Mouse (Mus musculus): ENCODE results near the gene Lad1. TPM values are rescaled to one million over a fixed set of nuclear protein-coding genes. Genes with fewer than 3 reads are reported as not detected.

Gene Lad1
- polyA plus RNA-seq, 1 experiment from 2014 or later = 0.78 TPM

DNA sequence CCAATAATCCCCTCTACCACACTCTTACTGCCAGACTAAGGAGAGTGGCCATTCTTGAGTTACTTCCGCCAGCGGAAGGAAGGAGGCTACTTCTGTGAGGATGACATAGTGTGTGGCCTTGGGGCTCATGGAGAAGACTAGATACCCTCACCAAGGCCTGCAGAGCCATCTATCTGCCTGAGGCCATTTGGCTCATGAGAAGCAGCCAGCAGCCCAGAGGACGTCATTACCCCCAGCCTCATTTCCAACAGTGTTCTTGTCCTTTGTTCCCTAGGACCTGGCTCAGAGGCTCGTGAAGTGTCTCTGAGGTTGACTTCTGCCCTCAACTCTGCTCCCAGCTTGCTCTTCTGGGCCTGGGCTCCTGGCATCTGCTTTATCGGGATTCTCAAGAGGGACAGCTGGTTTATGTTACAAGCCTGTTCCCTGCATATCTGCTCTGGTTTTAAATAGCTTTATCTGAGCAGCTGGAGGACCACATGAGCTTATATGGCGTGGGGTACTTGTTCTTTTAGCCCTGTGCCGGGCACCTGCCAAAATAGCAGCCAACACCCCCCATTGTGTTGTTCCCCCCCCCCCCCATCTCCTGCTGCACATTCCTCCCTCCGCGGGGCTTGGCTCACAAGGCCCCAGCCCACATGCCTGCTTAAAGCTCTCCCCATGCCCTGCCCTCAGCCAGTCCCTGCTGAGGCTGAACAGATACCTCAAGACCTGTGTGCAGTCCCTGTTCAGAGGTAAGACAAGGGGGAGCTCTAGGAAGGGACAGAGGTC lies 17.5 kb downstream of the Lad1 start, which contains the start of gene Tnnt2:
Gene Tnnt2 (plus strand): TSS at position 639 of the 768 bp plus-strand sequence.
- no peak for ATAC-seq (ENCODE audit: low FRiP score, low read depth)
- WGBS = 57% methylated on average over 9 of the region's 9 CpGs
- H3K9me3 ChIP-seq = no peaks in the 10 kb centered on the region
- H3K4me3 ChIP-seq = no peak within 1 kb of the TSS
- H3K27ac ChIP-seq (replicated peaks) = no peak within 1 kb of the TSS
- no peaks in the 10 kb centered on the region for H3K4me1 ChIP-seq (replicated peaks)
- H3K36me3 ChIP-seq = no peaks in the 10 kb centered on the region
- no peak within 1 kb of the TSS for H3K9ac ChIP-seq
- no peak within 1 kb of the TSS for H3K4me2 ChIP-seq
- H3K27me3 ChIP-seq = no peaks in the 10 kb centered on the region

DNA sequence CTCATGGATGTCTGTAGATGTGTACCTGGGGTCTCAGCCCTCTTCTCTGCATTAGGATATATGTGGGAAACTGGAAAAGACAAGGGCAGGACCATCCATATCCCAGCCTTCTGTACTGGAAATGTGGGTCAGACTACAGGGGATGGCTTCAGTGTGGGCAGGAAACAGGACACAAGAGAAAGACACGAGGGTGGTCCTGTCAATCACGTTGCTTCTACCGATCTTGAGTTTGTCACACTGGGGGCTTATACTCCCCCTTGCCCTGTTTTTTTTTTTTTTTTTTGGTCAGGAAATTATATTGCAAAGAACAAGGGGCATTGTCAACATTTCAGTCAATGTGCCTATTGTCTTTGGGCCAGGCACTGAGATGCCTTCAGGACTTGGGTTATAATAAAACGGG lies 20.2 kb downstream of the Lad1 start:
- H3K36me3 ChIP-seq = no peaks in the 10 kb centered on the region
- no peak overlapping the region for H3K9ac ChIP-seq
- WGBS = 65% methylated on average over 4 of the region's 4 CpGs
- no peaks in the 10 kb centered on the region for H3K27me3 ChIP-seq
- no peak overlapping the region for H3K27ac ChIP-seq (replicated peaks)
- H3K4me1 ChIP-seq (replicated peaks) = no peaks in the 10 kb centered on the region
- H3K9me3 ChIP-seq = no peaks in the 10 kb centered on the region
- no peak overlapping the region for H3K4me3 ChIP-seq
- ATAC-seq (ENCODE audit: low FRiP score, low read depth) = no peak
- no peak overlapping the region for H3K4me2 ChIP-seq

DNA sequence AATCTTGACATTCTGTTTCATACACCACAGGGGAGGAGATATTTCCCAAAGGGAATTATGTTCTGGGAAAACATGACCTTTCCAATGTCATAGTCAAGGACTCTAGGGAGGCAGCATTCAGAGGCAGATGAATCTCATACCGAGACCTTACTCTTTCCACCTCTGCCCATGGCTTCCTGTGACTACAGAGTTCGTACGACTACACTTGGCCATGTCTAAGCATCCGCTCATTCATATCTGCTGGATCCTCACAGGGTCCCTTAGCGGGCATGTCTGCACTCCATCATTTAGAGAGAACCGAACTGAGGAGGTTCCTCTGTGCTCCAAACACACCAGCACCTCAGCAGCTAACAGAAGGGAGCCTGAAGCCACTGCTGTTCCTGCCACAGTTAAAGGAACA lies 20.7 kb downstream of the Lad1 start:
- H3K27me3 ChIP-seq = no peaks in the 10 kb centered on the region
- no peak overlapping the region for H3K4me2 ChIP-seq
- no peak overlapping the region for H3K9ac ChIP-seq
- no peaks in the 10 kb centered on the region for H3K9me3 ChIP-seq
- no peaks in the 10 kb centered on the region for H3K4me1 ChIP-seq (replicated peaks)
- ATAC-seq (ENCODE audit: low FRiP score, low read depth) = no peak
- no peak overlapping the region for H3K27ac ChIP-seq (replicated peaks)
- 89% methylated on average over 6 of the region's 6 CpGs for WGBS
- no peak overlapping the region for H3K4me3 ChIP-seq
- no peaks in the 10 kb centered on the region for H3K36me3 ChIP-seq

DNA sequence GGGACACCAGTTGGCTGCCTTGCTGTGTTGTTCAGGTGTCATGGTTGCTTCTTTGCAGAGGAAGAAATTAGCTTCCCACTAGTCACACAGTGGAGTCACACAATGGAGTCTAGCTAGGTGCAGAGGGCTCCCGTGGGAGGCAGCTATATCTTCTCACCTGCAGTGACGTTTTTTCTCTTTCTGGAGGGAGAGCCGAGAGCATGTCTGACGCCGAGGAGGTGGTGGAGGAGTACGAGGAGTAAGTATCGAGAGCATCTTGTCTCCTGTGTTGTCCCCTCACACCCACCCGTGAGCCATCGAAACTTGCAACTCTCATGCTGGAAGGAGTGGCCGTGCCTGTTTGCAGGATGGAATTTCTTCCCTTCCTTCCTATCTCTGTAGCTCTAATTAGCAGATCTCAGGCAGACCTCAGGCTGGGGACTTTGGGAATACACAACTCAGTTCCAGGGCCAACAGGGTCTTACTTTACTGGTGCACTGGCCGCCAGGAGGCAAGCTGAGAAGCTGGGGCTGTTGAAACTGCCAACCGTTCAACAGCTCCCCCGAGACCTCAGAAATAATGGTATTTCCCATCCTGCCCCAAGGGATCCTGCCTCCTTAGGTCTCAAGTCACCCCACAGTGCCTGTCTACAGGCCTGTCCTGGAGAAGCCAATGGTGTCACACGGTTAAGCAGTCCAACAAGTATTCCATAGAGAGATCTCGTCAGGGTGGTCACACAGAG lies 22.4 kb downstream of the Lad1 start:
- H3K9ac ChIP-seq = no peak overlapping the region
- no peaks in the 10 kb centered on the region for H3K27me3 ChIP-seq
- no peaks in the 10 kb centered on the region for H3K36me3 ChIP-seq
- H3K9me3 ChIP-seq = no peaks in the 10 kb centered on the region
- no peak for ATAC-seq (ENCODE audit: low FRiP score, low read depth)
- H3K4me3 ChIP-seq = no peak overlapping the region
- no peaks in the 10 kb centered on the region for H3K4me1 ChIP-seq (replicated peaks)
- 77% methylated on average over 15 of the region's 15 CpGs for WGBS
- H3K27ac ChIP-seq (replicated peaks) = no peak overlapping the region
- H3K4me2 ChIP-seq = no peak overlapping the region

GRCm38 (mm10) chr1:135843519-135844262 lies 25.3 kb downstream of the Lad1 start:
- ATAC-seq (ENCODE audit: low FRiP score, low read depth) = no peak
- 90% methylated on average over 10 of the region's 10 CpGs for WGBS
- Histone ChIP-seq H3K27ac (replicated peaks) (no peak overlapping the region), H3K4me1 (replicated peaks) (no peaks in the 10 kb centered on the region), H3K9me3 (no peaks in the 10 kb centered on the region), H3K9ac (no peak overlapping the region), H3K27me3 (no peaks in the 10 kb centered on the region), H3K4me3 (no peak overlapping the region), H3K4me2 (no peak overlapping the region), H3K36me3 (no peaks in the 10 kb centered on the region)

DNA sequence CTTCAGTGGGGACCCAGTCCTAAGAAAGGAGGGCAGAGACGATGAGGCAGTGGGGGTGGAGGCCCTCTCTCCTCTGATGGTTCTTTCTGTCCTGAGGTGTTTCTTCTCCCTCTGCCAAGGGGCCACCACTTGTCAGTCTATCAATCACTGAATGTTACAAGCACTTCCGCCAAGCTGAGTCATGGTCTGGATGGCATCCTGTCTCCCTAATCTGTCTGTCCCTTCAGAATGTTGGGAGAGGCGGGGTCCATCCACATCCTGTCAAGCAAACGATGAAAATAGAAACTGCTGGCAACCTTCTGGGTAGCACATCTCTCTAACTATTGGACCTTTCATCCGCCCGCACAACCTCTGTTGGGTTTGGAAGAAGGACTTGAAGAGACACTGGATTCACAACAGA lies 26.1 kb downstream of the Lad1 start:
- ATAC-seq (ENCODE audit: low FRiP score, low read depth) = no peak
- Histone ChIP-seq H3K9me3 (no peaks in the 10 kb centered on the region), H3K4me2 (no peak overlapping the region), H3K9ac (no peak overlapping the region), H3K36me3 (no peaks in the 10 kb centered on the region), H3K4me3 (no peak overlapping the region), H3K27me3 (no peaks in the 10 kb centered on the region), H3K27ac (replicated peaks) (no peak overlapping the region), H3K4me1 (replicated peaks) (no peaks in the 10 kb centered on the region)
- 84% methylated on average over 6 of the region's 6 CpGs for WGBS

GRCm38 (mm10) chr1:135846632-135847031 lies 28.2 kb downstream of the Lad1 start:
- peaks cover under 1% of the 10 kb centered on the region; the same call in 1 of the 2 replicates for H3K4me1 ChIP-seq (replicated peaks)
- H3K9ac ChIP-seq = no peak overlapping the region
- H3K4me2 ChIP-seq = no peak overlapping the region
- no peaks in the 10 kb centered on the region for H3K27me3 ChIP-seq
- H3K9me3 ChIP-seq = no peaks in the 10 kb centered on the region
- 80% methylated on average over 5 of the region's 5 CpGs for WGBS
- H3K36me3 ChIP-seq = no peaks in the 10 kb centered on the region
- H3K27ac ChIP-seq (replicated peaks) = no peak overlapping the region
- no peak for ATAC-seq (ENCODE audit: low FRiP score, low read depth)
- H3K4me3 ChIP-seq = no peak overlapping the region

- Histone ChIP-seq H3K4me2 (no peak overlapping the region), H3K4me3 (no peak overlapping the region), H3K36me3 (no peaks in the 10 kb centered on the region), H3K27me3 (no peaks in the 10 kb centered on the region), H3K9ac (no peak overlapping the region), H3K9me3 (no peaks in the 10 kb centered on the region), H3K4me1 (replicated peaks) (peaks cover 6% of the 10 kb centered on the region), H3K27ac (replicated peaks) (no peak overlapping the region)
- 29% methylated on average over 6 of the region's 6 CpGs for WGBS
- ATAC-seq (ENCODE audit: low FRiP score, low read depth) = no peak
Measured at GRCm38 (mm10) chr1:135847139-135847562, 28.8 kb downstream of the Lad1 start.

- no peak overlapping the region for H3K9ac ChIP-seq
- no peaks in the 10 kb centered on the region for H3K9me3 ChIP-seq
- H3K4me2 ChIP-seq = no peak overlapping the region
- no peaks in the 10 kb centered on the region for H3K36me3 ChIP-seq
- ATAC-seq (ENCODE audit: low FRiP score, low read depth) = no peak
- no peak overlapping the region for H3K27ac ChIP-seq (replicated peaks)
- no peaks in the 10 kb centered on the region for H3K27me3 ChIP-seq
- 81% methylated on average over 17 of the region's 17 CpGs for WGBS
- H3K4me3 ChIP-seq = no peak overlapping the region
- H3K4me1 ChIP-seq (replicated peaks) = peaks cover 12% of the 10 kb centered on the region
Measured at GRCm38 (mm10) chr1:135847611-135848351, 29.4 kb downstream of the Lad1 start.

- Histone ChIP-seq H3K4me2 (no peak overlapping the region), H3K27ac (replicated peaks) (no peak overlapping the region), H3K36me3 (no peaks in the 10 kb centered on the region), H3K9me3 (no peaks in the 10 kb centered on the region), H3K9ac (no peak overlapping the region), H3K27me3 (no peaks in the 10 kb centered on the region), H3K4me3 (no peak overlapping the region), H3K4me1 (replicated peaks) (peaks cover 15% of the 10 kb centered on the region)
- 72% methylated on average over 12 of the region's 12 CpGs for WGBS
- ATAC-seq (ENCODE audit: low FRiP score, low read depth) = no peak
Measured at GRCm38 (mm10) chr1:135850722-135851512, 32.5 kb downstream of the Lad1 start.
